Mouse (Mus musculus) megakaryocyte, embryonic 14.5 days (primary cell): ENCODE measurements at regions not wholly inside any gene's neighbourhood (a gene's known extent, or its start where the extent isn't known, plus 50 kb on each side); places are given as distances from the start of the nearest gene placed in this dataset.

Experiments
- H3K27me3 ChIP-seq: replicated peaks from 2 replicates; pipeline ENCODE3; 2012; ENCODE audit warnings: inconsistent platforms
- H3K36me3 ChIP-seq: replicated peaks from 2 replicates; pipeline ENCODE3; 2012; ENCODE audit warnings: low read length, inconsistent platforms, mixed read lengths
- H3K4me1 ChIP-seq: 2 replicates; pipeline ENCODE4 v1.6.1; 2012; ENCODE audit warnings: inconsistent platforms
- H3K4me3 ChIP-seq: replicated peaks from 2 replicates; pipeline ENCODE3; 2012; ENCODE audit warnings: moderate library complexity, mild to moderate bottlenecking, inconsistent platforms
- H3K9me3 ChIP-seq: 2 replicates; pipeline ENCODE4 v1.6.1; 2012; ENCODE audit warnings: inconsistent platforms
- FLI1 ChIP-seq: IDR thresholded peaks from 2 replicates; pipeline ENCODE4 v1.6.1; 2012; ENCODE audit warnings: low read length, inconsistent platforms, mixed read lengths
- GATA1 ChIP-seq: IDR thresholded peaks from 3 replicates; pipeline ENCODE4 v1.6.1; 2012; ENCODE audit warnings: mixed read lengths, low read length, inconsistent platforms, borderline replicate concordance

GRCm38 (mm10) chr16:78019605-78020285, 281.5 kb upstream of the Cxadr start:
- H3K36me3 ChIP-seq, result no peaks in the 10 kb centered on the region
- no peaks in the 10 kb centered on the region for H3K27me3 ChIP-seq
- H3K9me3 ChIP-seq, result peaks cover 10% of the 10 kb centered on the region
- no peak overlapping the region for H3K4me3 ChIP-seq
- no peaks in the 10 kb centered on the region for H3K4me1 ChIP-seq
- TF ChIP-seq FLI1 (no peak), GATA1 (no peak)

GRCm38 (mm10) chr16:78015401-78015800, 285.9 kb upstream of the Cxadr start:
- H3K4me3 ChIP-seq, result no peak overlapping the region
- H3K36me3 ChIP-seq, result no peaks in the 10 kb centered on the region
- H3K4me1 ChIP-seq, result no peaks in the 10 kb centered on the region
- H3K27me3 ChIP-seq, result no peaks in the 10 kb centered on the region
- H3K9me3 ChIP-seq, result peaks cover 4% of the 10 kb centered on the region; the same call in 1 of the 2 replicates
- TF ChIP-seq GATA1 (no peak), FLI1 (no peak)

GRCm38 (mm10) chr16:78013049-78013819, 288.1 kb upstream of the Cxadr start:
- no peaks in the 10 kb centered on the region for H3K9me3 ChIP-seq
- TF ChIP-seq GATA1 (no peak), FLI1 (no peak)

GRCm38 (mm10) chr16:78004016-78004415, 297.3 kb upstream of the Cxadr start:
- H3K27me3 ChIP-seq, result no peaks in the 10 kb centered on the region
- H3K4me1 ChIP-seq, result no peaks in the 10 kb centered on the region
- no peaks in the 10 kb centered on the region for H3K9me3 ChIP-seq
- no peaks in the 10 kb centered on the region for H3K36me3 ChIP-seq
- TF ChIP-seq GATA1 (no peak), FLI1 (no peak)
- no peak overlapping the region for H3K4me3 ChIP-seq

More at GRCm38 (mm10) chr16:78013049-78013819, 288.1 kb upstream of the Cxadr start:
- no peaks in the 10 kb centered on the region for H3K36me3 ChIP-seq
- H3K27me3 ChIP-seq, result no peaks in the 10 kb centered on the region
- H3K4me3 ChIP-seq, result no peak overlapping the region
- H3K4me1 ChIP-seq, result no peaks in the 10 kb centered on the region

- no peaks in the 10 kb centered on the region for H3K27me3 ChIP-seq
Measured at GRCm38 (mm10) chr16:77992986-77993385, 308.3 kb upstream of the Cxadr start.

GRCm38 (mm10) chr16:77989791-77990325, 311.4 kb upstream of the Cxadr start:
- H3K36me3 ChIP-seq, result no peaks in the 10 kb centered on the region
- H3K4me1 ChIP-seq, result no peaks in the 10 kb centered on the region
- TF ChIP-seq FLI1 (no peak), GATA1 (no peak)
- peaks cover 13% of the 10 kb centered on the region for H3K9me3 ChIP-seq
- no peak overlapping the region for H3K4me3 ChIP-seq
- H3K27me3 ChIP-seq, result no peaks in the 10 kb centered on the region

More at GRCm38 (mm10) chr16:77992986-77993385, 308.3 kb upstream of the Cxadr start:
- TF ChIP-seq FLI1, result no peak
- TF ChIP-seq GATA1, result no peak
- H3K36me3 ChIP-seq, result no peaks in the 10 kb centered on the region
- H3K4me3 ChIP-seq, result no peak overlapping the region
- peaks cover 13% of the 10 kb centered on the region for H3K9me3 ChIP-seq
- H3K4me1 ChIP-seq, result no peaks in the 10 kb centered on the region

- no peak for TF ChIP-seq GATA1
- no peak for TF ChIP-seq FLI1
- no peaks in the 10 kb centered on the region for H3K36me3 ChIP-seq
- no peaks in the 10 kb centered on the region for H3K27me3 ChIP-seq
- peaks cover 13% of the 10 kb centered on the region for H3K9me3 ChIP-seq
- no peak overlapping the region for H3K4me3 ChIP-seq
- H3K4me1 ChIP-seq, result no peaks in the 10 kb centered on the region
Measured at GRCm38 (mm10) chr16:77989139-77989538, 312.1 kb upstream of the Cxadr start.

GRCm38 (mm10) chr16:77986884-77987529, 314.3 kb upstream of the Cxadr start:
- Histone ChIP-seq H3K4me1 (no peaks in the 10 kb centered on the region), H3K36me3 (no peaks in the 10 kb centered on the region), H3K27me3 (no peaks in the 10 kb centered on the region), H3K4me3 (no peak overlapping the region), H3K9me3 (peaks cover 16% of the 10 kb centered on the region)
- TF ChIP-seq GATA1 (no peak), FLI1 (no peak)

GRCm38 (mm10) chr16:77948785-77949184, 346.9 kb upstream of the Gm11146 start:
- TF ChIP-seq FLI1 (no peak), GATA1 (no peak)
- H3K9me3 ChIP-seq, result peaks cover 4% of the 10 kb centered on the region
- H3K4me1 ChIP-seq, result no peaks in the 10 kb centered on the region

More at GRCm38 (mm10) chr16:77948785-77949184, 346.9 kb upstream of the Gm11146 start:
- Histone ChIP-seq H3K27me3 (no peaks in the 10 kb centered on the region), H3K36me3 (no peaks in the 10 kb centered on the region), H3K4me3 (no peak overlapping the region)
